Mouse (Mus musculus) liver, embryonic 11.5 days (tissue): ENCODE data around the gene Dglucy. TPM values are rescaled to one million over a fixed set of nuclear protein-coding genes. Genes with fewer than 3 reads are reported as not detected.

Experiments used
- ATAC-seq: fragments of 200-750 bp; cut with Nextera tagmentation; replicated peaks from 2 replicates; pipeline ENCODE4 v1.8.0; 2017; ENCODE audit warnings: moderate number of reproducible peaks, mild to moderate bottlenecking, moderate TSS enrichment, moderate library complexity; ENCODE audit not compliant: low FRiP score
- DNase-seq: peaks from one replicate; pipeline ENCODE4 v3.0.0-alpha.2; 2017; ENCODE audit warnings: low spot score
- H3K27ac ChIP-seq: fragments of 300-500 bp; sonication (generic); 2 replicates; pipeline ENCODE4 v1.5.1; 2014; ENCODE audit warnings: mild to moderate bottlenecking, low read depth, low read length, control low read depth
- H3K27me3 ChIP-seq: fragments of 300-500 bp; sonication (generic); replicated peaks from 2 replicates; pipeline ENCODE4 v1.6.1; 2014; ENCODE audit warnings: low read length, mixed read lengths; ENCODE audit not compliant: control insufficient read depth, insufficient read depth
- H3K36me3 ChIP-seq: fragments of 300-500 bp; sonication (generic); 2 replicates; pipeline ENCODE4 v1.6.1; 2014; ENCODE audit warnings: mild to moderate bottlenecking, low read length, moderate library complexity, mixed read lengths; ENCODE audit not compliant: control insufficient read depth, insufficient read depth
- H3K4me1 ChIP-seq: fragments of 300-500 bp; sonication (generic); replicated peaks from 2 replicates; pipeline ENCODE4 v1.6.1; 2014; ENCODE audit warnings: low read length, mixed read lengths; ENCODE audit not compliant: control insufficient read depth, insufficient read depth
- H3K4me2 ChIP-seq: fragments of 300-500 bp; sonication (generic); 2 replicates; pipeline ENCODE4 v1.6.1; 2014; ENCODE audit warnings: mild to moderate bottlenecking, control low read depth, moderate library complexity
- H3K4me3 ChIP-seq: fragments of 300-500 bp; sonication (generic); 2 replicates; pipeline ENCODE4 v1.5.1; 2014; ENCODE audit warnings: low read depth, low read length, control low read depth
- H3K9ac ChIP-seq: fragments of 300-500 bp; sonication (generic); 2 replicates; pipeline ENCODE4 v1.6.1; 2014; ENCODE audit warnings: low read depth, low read length, control low read depth
- H3K9me3 ChIP-seq: fragments of 300-500 bp; sonication (generic); 2 replicates; pipeline ENCODE4 v1.6.1; 2016; ENCODE audit warnings: low read length, inconsistent platforms, mixed read lengths; ENCODE audit not compliant: control insufficient read depth
- WGBS: fragments of 180-500 bp; shearing (Covaris S2); extraction: QIAGEN DNeasy Blood & Tissue Kit; methylation state at CpG from one replicate; pipeline ENCODE4 v1.1.7; 2014; 5-methylcytosine and 5-hydroxymethylcytosine counted together
- polyA plus RNA-seq: library from polyadenylated mRNA; unstranded; fragments of >200 nt; fragmentation: Nextera tagmentation; extraction: Ambion mirVana; gene quantifications from 2 replicates; pipeline ENCODE4 v1.2.1, GENCODE M21; 2014

Dglucy gene
- polyA plus RNA-seq, 1 experiment from 2014 or later = 0.14 TPM

DNA sequence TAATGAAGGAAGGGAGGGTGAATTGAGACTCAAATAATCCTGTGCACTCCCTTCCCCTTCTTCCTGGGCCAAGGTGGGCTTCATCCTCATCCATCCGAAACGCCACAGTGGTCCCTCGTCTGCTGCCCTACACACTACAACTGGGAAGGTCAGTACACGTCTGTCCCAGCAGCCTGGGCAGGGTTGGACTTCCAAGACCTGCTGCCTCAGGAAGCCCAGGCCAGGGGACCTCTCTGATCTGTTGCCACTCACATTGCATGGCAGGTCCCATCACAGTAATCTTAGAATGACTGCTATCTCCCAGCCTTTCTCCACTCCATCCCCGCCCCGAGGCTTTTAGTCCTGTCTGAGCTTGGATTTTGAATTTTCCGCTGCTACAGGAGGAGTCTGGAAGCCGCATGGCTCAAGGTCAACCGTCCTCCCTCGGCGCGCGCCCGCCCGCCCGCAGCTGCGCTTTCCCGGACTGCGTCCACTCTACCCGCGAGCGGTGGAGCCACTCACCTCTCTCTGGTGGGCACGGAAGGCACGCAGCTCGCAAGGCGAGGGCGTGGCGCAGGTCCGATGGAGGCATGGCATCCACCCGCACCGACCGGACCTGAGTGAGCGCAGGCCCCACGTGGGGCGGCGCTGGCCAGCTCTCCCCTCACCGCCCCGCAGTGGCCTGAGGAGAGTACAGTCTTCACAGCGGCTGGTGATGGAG lies 128.9 kb downstream of the Dglucy start, which contains the start of gene Gpr68:
Gene Gpr68, minus strand, starts transcription at position 601 of the 700 bp plus-strand sequence.
- H3K27ac ChIP-seq = no peak within 1 kb of the TSS
- peak within 1 kb of the TSS; percentile 39 for H3K4me3 ChIP-seq
- peak within 1 kb of the TSS; percentile 60 for H3K4me2 ChIP-seq
- ATAC-seq (peak; percentile 40; the same call in 1 of the 2 replicates), DNase-seq (no peak)
- 6% methylated on average over 39 of the region's 39 CpGs for WGBS
- H3K36me3 ChIP-seq = no peaks in the 10 kb centered on the region
- H3K27me3 ChIP-seq = peaks cover 25% of the 10 kb centered on the region
- no peak within 1 kb of the TSS for H3K9ac ChIP-seq
- H3K4me1 ChIP-seq = no peaks in the 10 kb centered on the region
- no peaks in the 10 kb centered on the region for H3K9me3 ChIP-seq

GRCm38 (mm10) chr12:100908298-100909034 lies 129.6 kb downstream of the Dglucy start:
- peaks cover 4% of the 10 kb centered on the region; the same call in 1 of the 2 replicates for H3K36me3 ChIP-seq
- no peak overlapping the region for H3K27ac ChIP-seq
- H3K4me3 ChIP-seq = peak overlapping the region; percentile 39
- H3K27me3 ChIP-seq = peaks cover 25% of the 10 kb centered on the region
- H3K9ac ChIP-seq = no peak overlapping the region
- 21% methylated on average over 10 of the region's 10 CpGs for WGBS
- H3K4me1 ChIP-seq = no peaks in the 10 kb centered on the region
- peak overlapping the region; percentile 60 for H3K4me2 ChIP-seq
- ATAC-seq (no peak), DNase-seq (no peak)
- H3K9me3 ChIP-seq = no peaks in the 10 kb centered on the region

DNA sequence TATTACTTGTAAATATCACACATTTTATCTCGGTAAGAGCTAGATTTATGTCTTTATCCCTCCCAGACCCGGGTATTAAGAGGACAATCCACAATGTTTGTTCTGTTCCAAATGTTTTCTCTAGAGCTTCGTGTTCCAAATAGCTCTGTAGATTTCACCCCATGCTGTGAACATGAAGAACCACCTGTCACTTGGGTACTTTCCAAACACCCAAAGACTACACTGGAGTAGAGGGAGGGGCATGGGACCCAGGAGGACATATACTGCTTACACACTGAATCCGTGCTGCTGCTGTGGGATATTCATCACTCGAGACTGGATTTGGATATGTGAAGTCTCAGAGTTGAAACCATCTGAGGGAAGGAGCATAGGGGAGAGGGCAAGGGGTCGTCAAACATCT lies 130.9 kb downstream of the Dglucy start:
- Histone ChIP-seq H3K27ac (no peak overlapping the region), H3K9me3 (no peaks in the 10 kb centered on the region), H3K36me3 (peaks cover 5% of the 10 kb centered on the region; the same call in 1 of the 2 replicates), H3K9ac (no peak overlapping the region), H3K4me2 (no peak overlapping the region), H3K4me3 (no peak overlapping the region), H3K4me1 (no peaks in the 10 kb centered on the region), H3K27me3 (peaks cover 25% of the 10 kb centered on the region)
- no peak for ATAC-seq
- WGBS = 67% methylated on average over 6 of the region's 6 CpGs
- no peak for DNase-seq

- H3K9me3 ChIP-seq = no peaks in the 10 kb centered on the region
- ATAC-seq (no peak), DNase-seq (no peak)
- H3K9ac ChIP-seq = no peak overlapping the region
- no peak overlapping the region for H3K4me2 ChIP-seq
- H3K4me1 ChIP-seq = no peaks in the 10 kb centered on the region
- WGBS = 85% methylated on average over 12 of the region's 12 CpGs
- H3K36me3 ChIP-seq = peaks cover 10% of the 10 kb centered on the region; the same call in 1 of the 2 replicates
- peaks cover 25% of the 10 kb centered on the region for H3K27me3 ChIP-seq
- H3K27ac ChIP-seq = no peak overlapping the region
- no peak overlapping the region for H3K4me3 ChIP-seq
These were observed 131.9 kb downstream of the Dglucy start for GRCm38 (mm10) chr12:100910731-100911130.

GRCm38 (mm10) chr12:100924646-100925339 lies 145.9 kb downstream of the Dglucy start:
- H3K27me3 ChIP-seq = no peaks in the 10 kb centered on the region
- WGBS = 84% methylated on average over 15 of the region's 15 CpGs
- ATAC-seq = no peak
- no peak for DNase-seq
- H3K4me2 ChIP-seq = no peak overlapping the region
- no peak overlapping the region for H3K4me3 ChIP-seq
- no peak overlapping the region for H3K27ac ChIP-seq
- no peaks in the 10 kb centered on the region for H3K4me1 ChIP-seq
- H3K36me3 ChIP-seq = peaks cover 10% of the 10 kb centered on the region; the same call in 1 of the 2 replicates
- H3K9ac ChIP-seq = no peak overlapping the region
- H3K9me3 ChIP-seq = no peaks in the 10 kb centered on the region

GRCm38 (mm10) chr12:100925644-100926619 lies 147.1 kb downstream of the Dglucy start:
- DNase-seq (no peak), ATAC-seq (peak; percentile 37; the same call in 1 of the 2 replicates)
- Histone ChIP-seq H3K4me1 (no peaks in the 10 kb centered on the region), H3K27ac (no peak overlapping the region), H3K36me3 (peaks cover 12% of the 10 kb centered on the region; the same call in 1 of the 2 replicates), H3K9me3 (no peaks in the 10 kb centered on the region), H3K4me3 (no peak overlapping the region), H3K4me2 (no peak overlapping the region), H3K9ac (no peak overlapping the region), H3K27me3 (no peaks in the 10 kb centered on the region)
- WGBS = 75% methylated on average over 14 of the region's 14 CpGs

- no peak for DNase-seq
- Histone ChIP-seq H3K9ac (no peak overlapping the region), H3K27me3 (no peaks in the 10 kb centered on the region), H3K36me3 (peaks cover 15% of the 10 kb centered on the region; the same call in 1 of the 2 replicates), H3K9me3 (no peaks in the 10 kb centered on the region), H3K4me2 (no peak overlapping the region), H3K4me1 (no peaks in the 10 kb centered on the region), H3K27ac (no peak overlapping the region), H3K4me3 (no peak overlapping the region)
- 89% methylated on average over 9 of the region's 9 CpGs for WGBS
- ATAC-seq = no peak
These were observed 149.4 kb downstream of the Dglucy start for GRCm38 (mm10) chr12:100928286-100928685.

- Histone ChIP-seq H3K4me1 (no peaks in the 10 kb centered on the region), H3K27ac (no peak overlapping the region), H3K4me2 (no peak overlapping the region), H3K27me3 (no peaks in the 10 kb centered on the region), H3K9me3 (no peaks in the 10 kb centered on the region), H3K4me3 (no peak overlapping the region), H3K36me3 (peaks cover 20% of the 10 kb centered on the region; the same call in 1 of the 2 replicates), H3K9ac (no peak overlapping the region)
- 96% methylated on average over 14 of the region's 14 CpGs for WGBS
- ATAC-seq (no peak), DNase-seq (no peak)
These were observed 152.8 kb downstream of the Dglucy start for GRCm38 (mm10) chr12:100931653-100932052.
